Mouse (Mus musculus) c-Kit-positive CD71-negative TER-119-negative erythroid progenitor cells, embryonic 14.5 days (primary cell): Measurements from ENCODE around the gene 2310039H08Rik.

Source experiments
- DNase-seq: peaks from one replicate; pipeline ENCODE4 v3.0.0-alpha.2; 2013; ENCODE audit warnings: low read depth

Gene 2310039H08Rik

DNA sequence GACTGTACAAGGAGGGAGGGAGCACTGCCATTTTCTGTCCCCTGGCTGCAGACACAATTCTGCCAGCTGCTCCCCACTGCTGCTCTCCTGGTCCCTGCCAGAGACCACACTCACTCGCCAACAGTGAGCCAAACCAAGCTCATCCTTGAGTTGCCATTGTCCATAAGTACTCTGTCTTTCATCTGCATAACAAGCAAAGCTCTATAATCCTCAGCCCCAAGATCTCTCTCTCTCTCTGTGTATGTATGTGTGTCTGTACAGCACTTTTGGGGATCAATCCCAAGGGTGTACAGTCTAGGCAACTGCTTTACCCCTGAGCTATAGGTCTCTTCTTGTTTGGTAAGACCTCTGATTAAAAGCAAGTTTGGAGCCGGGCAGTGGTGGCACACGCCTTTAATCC lies 38.2 kb downstream of the 2310039H08Rik start:
- DNase-seq = no peak

DNA sequence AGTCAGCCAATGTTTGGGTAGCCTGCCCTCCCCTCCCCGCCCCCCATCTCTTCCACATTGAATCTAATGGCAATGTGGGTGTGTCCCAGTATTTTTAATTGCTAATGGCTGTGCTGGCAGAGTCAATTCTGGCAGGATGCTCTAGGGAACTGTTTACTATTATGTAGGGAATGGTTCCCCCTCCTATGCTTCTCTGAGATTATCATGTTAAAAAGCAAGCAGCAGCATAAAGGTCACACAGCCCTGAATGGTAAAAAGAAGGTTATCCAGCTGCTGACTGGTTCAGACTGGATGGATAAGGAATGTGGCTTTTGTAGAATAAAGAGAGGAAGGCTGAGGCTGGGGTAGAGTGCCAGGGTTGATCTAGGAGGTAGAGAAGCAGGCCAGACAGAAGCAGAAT lies 40.0 kb downstream of the 2310039H08Rik start:
- DNase-seq = no peak

DNA sequence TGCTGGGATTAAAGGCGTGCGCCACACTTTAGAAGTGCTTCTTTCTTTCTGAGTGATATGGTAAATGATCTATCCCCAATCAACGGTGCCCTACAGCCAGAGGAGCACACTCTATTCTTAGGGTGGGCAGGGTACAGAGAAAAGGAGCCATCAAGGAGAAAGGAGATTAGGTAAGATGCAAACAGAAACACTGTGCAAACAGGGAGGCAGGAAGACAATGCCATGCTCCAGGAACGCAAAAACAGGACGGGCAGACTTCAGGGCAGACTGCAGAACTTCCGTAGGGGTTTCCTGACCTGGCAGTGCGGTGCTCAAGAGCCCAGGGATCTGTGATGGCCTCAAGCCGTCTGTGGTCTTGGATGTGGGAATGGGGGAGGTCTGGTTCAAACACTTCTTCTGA lies 41.2 kb downstream of the 2310039H08Rik start:
- DNase-seq = no peak

DNA sequence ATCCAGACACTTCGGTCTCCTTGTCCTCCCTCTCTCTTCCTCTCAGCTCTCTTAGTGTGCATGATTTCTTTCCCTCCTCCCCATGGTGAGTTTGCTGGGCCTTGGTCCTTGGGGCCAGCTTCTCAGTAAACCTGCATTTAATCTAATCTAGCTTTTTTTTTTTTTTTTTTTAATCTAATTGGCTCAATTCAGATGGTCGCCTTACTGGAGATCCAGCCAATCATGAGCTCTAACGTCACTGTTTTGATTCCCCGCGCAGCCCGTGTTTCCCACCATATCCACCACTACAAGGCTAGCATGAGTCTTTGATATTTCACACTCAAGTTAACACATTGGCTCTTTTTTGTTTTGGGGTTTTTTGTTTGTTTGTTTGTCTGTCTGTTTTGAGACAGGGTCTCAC lies 42.1 kb downstream of the 2310039H08Rik start:
- DNase-seq = no peak

GRCm38 (mm10) chr17:46816306-46816705 lies 43.9 kb downstream of the 2310039H08Rik start:
- no peak for DNase-seq

- DNase-seq = no peak
These were observed 45.3 kb downstream of the 2310039H08Rik start for GRCm38 (mm10) chr17:46817734-46818158.

GRCm38 (mm10) chr17:46820628-46821027 lies 48.2 kb downstream of the 2310039H08Rik start:
- no peak for DNase-seq
